Mouse (Mus musculus): ENCODE results near the gene Gucd1. TPM values are rescaled to one million over a fixed set of nuclear protein-coding genes. Genes with fewer than 3 reads are reported as not detected.

Gucd1 gene
- polyA plus RNA-seq, 1 experiment from 2014 or later = 19.6 TPM

GRCm38 (mm10) chr10:75337231-75337630, 180.5 kb downstream of the Gucd1 start:
- 66% methylated on average over 10 of the region's 10 CpGs for WGBS
- H3K4me3 ChIP-seq = no peak overlapping the region
- no peak overlapping the region for H3K4me2 ChIP-seq
- H3K36me3 ChIP-seq = no peaks in the 10 kb centered on the region
- no peaks in the 10 kb centered on the region for H3K27me3 ChIP-seq
- no peak overlapping the region for H3K9ac ChIP-seq
- H3K4me1 ChIP-seq (replicated peaks) = no peaks in the 10 kb centered on the region; the same call in 1 of the 2 replicates
- no peak overlapping the region for H3K27ac ChIP-seq (replicated peaks)
- ATAC-seq (ENCODE audit: low read depth) = no peak
- no peaks in the 10 kb centered on the region for H3K9me3 ChIP-seq

- Histone ChIP-seq H3K9me3 (no peaks in the 10 kb centered on the region), H3K9ac (no peak overlapping the region), H3K4me3 (no peak overlapping the region), H3K27me3 (no peaks in the 10 kb centered on the region), H3K36me3 (no peaks in the 10 kb centered on the region), H3K4me2 (no peak overlapping the region), H3K4me1 (replicated peaks) (no peaks in the 10 kb centered on the region; the same call in 1 of the 2 replicates), H3K27ac (replicated peaks) (no peak overlapping the region)
- 92% methylated on average over 6 of the region's 6 CpGs for WGBS
- ATAC-seq (ENCODE audit: low read depth) = no peak
These were observed 182.7 kb downstream of the Gucd1 start for GRCm38 (mm10) chr10:75335075-75335474.

GRCm38 (mm10) chr10:75334175-75334574, 183.6 kb downstream of the Gucd1 start:
- Histone ChIP-seq H3K4me3 (no peak overlapping the region), H3K27me3 (no peaks in the 10 kb centered on the region), H3K9me3 (no peaks in the 10 kb centered on the region), H3K9ac (no peak overlapping the region), H3K27ac (replicated peaks) (no peak overlapping the region), H3K4me2 (no peak overlapping the region), H3K4me1 (replicated peaks) (no peaks in the 10 kb centered on the region; the same call in 1 of the 2 replicates), H3K36me3 (no peaks in the 10 kb centered on the region)
- ATAC-seq (ENCODE audit: low read depth) = no peak
- 70% methylated on average over 7 of the region's 7 CpGs for WGBS

GRCm38 (mm10) chr10:75333176-75333776, 184.5 kb downstream of the Gucd1 start:
- ATAC-seq (ENCODE audit: low read depth) = no peak
- Histone ChIP-seq H3K9ac (no peak overlapping the region), H3K4me2 (no peak overlapping the region), H3K4me1 (replicated peaks) (no peaks in the 10 kb centered on the region; the same call in 1 of the 2 replicates), H3K4me3 (no peak overlapping the region), H3K27ac (replicated peaks) (no peak overlapping the region), H3K27me3 (no peaks in the 10 kb centered on the region), H3K36me3 (no peaks in the 10 kb centered on the region), H3K9me3 (no peaks in the 10 kb centered on the region)
- WGBS = 93% methylated on average over 23 of the region's 23 CpGs

- H3K4me3 ChIP-seq = no peak overlapping the region
- no peak overlapping the region for H3K4me2 ChIP-seq
- peaks cover 7% of the 10 kb centered on the region; the same call in 1 of the 2 replicates for H3K4me1 ChIP-seq (replicated peaks)
- H3K9me3 ChIP-seq = no peaks in the 10 kb centered on the region
- no peaks in the 10 kb centered on the region for H3K27me3 ChIP-seq
- no peak overlapping the region for H3K27ac ChIP-seq (replicated peaks)
- no peak for ATAC-seq (ENCODE audit: low read depth)
- H3K36me3 ChIP-seq = no peaks in the 10 kb centered on the region
- WGBS = 88% methylated on average over 3 of the region's 3 CpGs
- no peak overlapping the region for H3K9ac ChIP-seq
These were observed 185.5 kb downstream of the Gucd1 start for GRCm38 (mm10) chr10:75332268-75332667.

GRCm38 (mm10) chr10:75328201-75328704, 189.5 kb downstream of the Gucd1 start:
- H3K27me3 ChIP-seq = no peaks in the 10 kb centered on the region
- no peak overlapping the region for H3K4me3 ChIP-seq
- H3K27ac ChIP-seq (replicated peaks) = no peak overlapping the region
- WGBS = 27% methylated on average over 4 of the region's 4 CpGs
- no peak overlapping the region for H3K4me2 ChIP-seq
- H3K4me1 ChIP-seq (replicated peaks) = 0 out of 2 replicates have a peak, but pooled peaks cover 10% of the 10 kb centered on the region
- H3K9ac ChIP-seq = no peak overlapping the region
- no peaks in the 10 kb centered on the region for H3K9me3 ChIP-seq
- no peaks in the 10 kb centered on the region for H3K36me3 ChIP-seq
- no peak for ATAC-seq (ENCODE audit: low read depth)

GRCm38 (mm10) chr10:75327081-75327480, 190.7 kb downstream of the Gucd1 start:
- no peak overlapping the region for H3K4me3 ChIP-seq
- H3K9me3 ChIP-seq = no peaks in the 10 kb centered on the region
- H3K27ac ChIP-seq (replicated peaks) = no peak overlapping the region
- no peaks in the 10 kb centered on the region for H3K27me3 ChIP-seq
- H3K4me1 ChIP-seq (replicated peaks) = 0 out of 2 replicates have a peak, but pooled peaks cover 13% of the 10 kb centered on the region
- no peaks in the 10 kb centered on the region for H3K36me3 ChIP-seq
- 82% methylated on average over 11 of the region's 11 CpGs for WGBS
- H3K9ac ChIP-seq = no peak overlapping the region
- no peak for ATAC-seq (ENCODE audit: low read depth)
- H3K4me2 ChIP-seq = no peak overlapping the region

- 79% methylated on average over 3 of the region's 3 CpGs for WGBS
- no peak overlapping the region for H3K4me3 ChIP-seq
These were observed 191.2 kb downstream of the Gucd1 start for GRCm38 (mm10) chr10:75326553-75326952.

GRCm38 (mm10) chr10:75325821-75326220, 192.0 kb downstream of the Gucd1 start:
- H3K27ac ChIP-seq (replicated peaks) = no peak overlapping the region
- H3K4me3 ChIP-seq = no peak overlapping the region
- H3K9me3 ChIP-seq = no peaks in the 10 kb centered on the region
- H3K27me3 ChIP-seq = no peaks in the 10 kb centered on the region
- H3K9ac ChIP-seq = no peak overlapping the region
- 95% methylated on average over 23 of the region's 23 CpGs for whole genome bisulfite sequencing
- H3K36me3 ChIP-seq = no peaks in the 10 kb centered on the region
- H3K4me2 ChIP-seq = no peak overlapping the region
- no peak for ATAC-seq (ENCODE audit: low read depth)
- H3K4me1 ChIP-seq (replicated peaks) = 0 out of 2 replicates have a peak, but pooled peaks cover 13% of the 10 kb centered on the region

More at GRCm38 (mm10) chr10:75326553-75326952, 191.2 kb downstream of the Gucd1 start:
- 0 out of 2 replicates have a peak, but pooled peaks cover 13% of the 10 kb centered on the region for H3K4me1 ChIP-seq (replicated peaks)
- no peaks in the 10 kb centered on the region for H3K9me3 ChIP-seq
- H3K9ac ChIP-seq = no peak overlapping the region
- ATAC-seq (ENCODE audit: low read depth) = no peak
- no peaks in the 10 kb centered on the region for H3K27me3 ChIP-seq
- H3K27ac ChIP-seq (replicated peaks) = no peak overlapping the region
- no peak overlapping the region for H3K4me2 ChIP-seq
- no peaks in the 10 kb centered on the region for H3K36me3 ChIP-seq

- Histone ChIP-seq H3K27me3 (peaks cover 11% of the 10 kb centered on the region), H3K4me3 (no peak overlapping the region), H3K4me2 (no peak overlapping the region), H3K9me3 (no peaks in the 10 kb centered on the region), H3K27ac (replicated peaks) (no peak overlapping the region), H3K9ac (no peak overlapping the region), H3K4me1 (replicated peaks) (0 out of 2 replicates have a peak, but pooled peaks cover 13% of the 10 kb centered on the region), H3K36me3 (no peaks in the 10 kb centered on the region)
- WGBS = 70% methylated on average over 10 of the region's 10 CpGs
- ATAC-seq (ENCODE audit: low read depth) = no peak
These were observed 193.4 kb downstream of the Gucd1 start for GRCm38 (mm10) chr10:75324391-75324790.

- Histone ChIP-seq H3K4me2 (no peak overlapping the region), H3K4me3 (no peak overlapping the region), H3K9ac (no peak overlapping the region), H3K9me3 (no peaks in the 10 kb centered on the region), H3K36me3 (no peaks in the 10 kb centered on the region), H3K4me1 (replicated peaks) (0 out of 2 replicates have a peak, but pooled peaks cover 13% of the 10 kb centered on the region), H3K27me3 (peaks cover 15% of the 10 kb centered on the region), H3K27ac (replicated peaks) (no peak overlapping the region)
- ATAC-seq (ENCODE audit: low read depth) = no peak
- 92% methylated on average over 8 of the region's 8 CpGs for WGBS
These were observed 193.8 kb downstream of the Gucd1 start for GRCm38 (mm10) chr10:75323986-75324385.

GRCm38 (mm10) chr10:75322966-75323365, 194.8 kb downstream of the Gucd1 start:
- Histone ChIP-seq H3K27ac (replicated peaks) (no peak overlapping the region), H3K36me3 (no peaks in the 10 kb centered on the region), H3K9me3 (no peaks in the 10 kb centered on the region), H3K9ac (no peak overlapping the region), H3K4me2 (no peak overlapping the region), H3K27me3 (peaks cover 25% of the 10 kb centered on the region), H3K4me1 (replicated peaks) (0 out of 2 replicates have a peak, but pooled peaks cover 10% of the 10 kb centered on the region), H3K4me3 (no peak overlapping the region)
- 65% methylated on average over 6 of the region's 6 CpGs for whole genome bisulfite sequencing
- ATAC-seq (ENCODE audit: low read depth) = no peak

Data from neural tube, embryonic 13.5 days (tissue).